Mouse (Mus musculus) kidney, adult 18-20 months (tissue): ENCODE measurements around the gene Casq2.

ENCODE experiments used
- DNase-seq: peaks from one replicate; pipeline ENCODE4 v3.0.0; 2021

Casq2 gene

DNA sequence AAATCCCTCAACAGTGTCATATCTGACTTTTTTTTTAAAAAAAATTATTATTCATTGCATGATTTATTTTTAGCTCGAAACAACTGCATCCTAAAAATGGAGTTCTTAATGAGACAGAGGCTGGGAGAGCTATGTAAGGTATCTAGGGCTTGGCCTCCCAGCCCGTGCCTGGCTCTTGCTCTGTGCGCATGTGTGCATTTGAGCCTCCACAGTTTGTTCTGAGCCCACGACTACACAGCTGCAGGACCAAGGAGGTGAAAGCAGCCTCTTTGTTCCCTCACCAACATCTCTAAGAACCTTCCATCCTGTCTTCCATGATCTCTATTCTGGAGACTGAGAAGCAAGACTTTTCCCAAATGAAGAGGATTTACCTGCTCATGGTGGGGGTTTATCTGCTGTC is at the start of gene Casq2:
Gene Casq2 (plus strand): TSS at position 133 of the 400 bp plus-strand sequence.
- no peak for DNase-seq

DNA sequence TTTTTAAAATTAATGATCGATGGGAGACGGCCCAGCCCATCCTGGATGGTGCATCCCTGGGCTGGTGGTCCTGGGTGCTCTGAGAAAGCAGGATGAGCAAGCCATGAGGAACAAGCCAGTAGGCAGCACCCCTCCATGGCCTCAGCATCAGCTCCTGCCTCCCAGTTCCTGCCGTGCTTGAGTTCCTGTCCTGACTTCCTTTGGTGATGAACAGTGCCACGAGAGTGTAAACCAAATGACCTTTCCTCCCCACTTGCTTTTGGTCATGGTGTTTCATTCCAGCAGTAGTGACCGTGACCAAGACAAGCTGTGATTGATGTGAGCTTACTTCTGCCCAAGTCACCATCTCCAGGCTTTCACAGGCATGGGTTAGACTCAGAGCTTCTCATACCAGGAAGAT is 48.4 kb upstream of the Casq2 start:
- no peak for DNase-seq

DNA sequence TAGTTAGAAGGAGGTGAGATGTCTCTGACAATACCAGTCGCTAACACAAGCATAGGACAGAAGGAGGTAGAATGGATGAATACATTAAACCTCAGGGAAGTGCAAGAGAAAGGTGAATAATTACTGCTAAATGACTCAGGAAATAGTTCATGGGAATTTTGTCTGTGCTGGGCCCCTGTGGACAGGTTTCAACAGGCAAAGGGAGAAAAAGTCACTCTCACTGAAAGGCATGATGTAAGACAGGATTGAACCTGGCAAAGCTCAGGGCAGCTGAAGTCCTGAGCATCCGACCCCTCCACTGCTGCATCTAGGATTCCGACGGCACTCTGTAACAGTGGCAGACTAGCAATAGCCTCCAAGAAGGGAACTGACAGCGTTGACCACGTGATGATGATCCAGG is 47.6 kb upstream of the Casq2 start:
- no peak for DNase-seq

DNA sequence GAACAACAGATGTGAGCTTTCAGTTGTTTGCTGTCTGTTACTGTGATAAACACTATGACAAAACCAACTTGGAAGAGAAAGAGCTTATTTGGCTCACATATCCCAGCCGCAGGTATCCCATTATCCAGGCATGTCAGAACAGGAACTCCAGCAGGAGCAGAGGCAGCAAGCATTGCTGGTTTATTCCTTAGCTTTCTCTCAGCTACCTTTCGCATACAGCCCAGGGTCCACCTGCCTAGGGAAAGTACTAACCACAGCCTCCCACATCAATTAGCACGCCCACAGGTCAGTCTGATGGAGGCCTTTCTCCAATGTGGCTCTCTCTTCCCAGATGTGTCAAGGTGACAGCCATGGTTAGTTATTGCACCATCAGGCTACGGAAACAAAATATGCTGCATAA is 44.6 kb upstream of the Casq2 start:
- DNase-seq: no peak

DNA sequence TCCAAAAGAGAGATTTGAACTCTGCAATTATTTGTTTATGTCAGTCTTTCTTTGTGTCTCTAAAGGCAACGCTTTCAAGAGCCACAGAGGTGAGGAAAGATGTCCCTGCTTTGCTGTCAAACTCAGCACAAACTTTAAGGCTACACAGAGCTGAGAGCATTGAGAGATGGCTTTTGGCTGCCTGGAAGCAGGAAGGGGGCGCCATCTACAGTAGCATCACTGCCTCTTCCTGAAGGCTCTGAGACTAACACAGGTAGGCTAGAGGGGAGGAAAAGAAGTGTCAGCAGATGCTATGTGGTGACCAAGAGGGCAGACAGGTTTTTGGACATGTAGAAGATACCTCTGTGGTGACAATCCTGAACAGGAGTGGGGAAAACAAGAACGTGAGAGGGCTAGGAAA is 41.1 kb upstream of the Casq2 start:
- DNase-seq: no peak

DNA sequence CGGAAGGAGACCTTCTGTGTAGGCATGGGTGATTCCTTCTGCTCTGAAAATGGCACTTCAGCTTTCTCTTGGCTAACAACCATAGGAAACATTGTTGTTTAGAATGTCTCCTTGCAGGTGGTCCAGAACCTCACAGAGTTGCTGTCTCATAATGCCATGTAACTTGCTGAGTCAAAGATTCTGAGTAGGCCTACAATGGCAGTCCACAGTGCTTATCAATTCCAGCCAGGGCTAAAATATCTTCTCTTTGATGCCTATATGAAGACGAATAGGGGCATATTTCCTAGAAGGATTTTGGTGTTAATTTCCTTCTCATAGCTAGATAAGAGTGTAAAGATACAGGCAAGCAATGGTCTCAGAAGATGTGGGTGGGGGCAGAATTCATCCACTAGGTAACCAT is 38.7 kb upstream of the Casq2 start:
- DNase-seq: no peak

DNA sequence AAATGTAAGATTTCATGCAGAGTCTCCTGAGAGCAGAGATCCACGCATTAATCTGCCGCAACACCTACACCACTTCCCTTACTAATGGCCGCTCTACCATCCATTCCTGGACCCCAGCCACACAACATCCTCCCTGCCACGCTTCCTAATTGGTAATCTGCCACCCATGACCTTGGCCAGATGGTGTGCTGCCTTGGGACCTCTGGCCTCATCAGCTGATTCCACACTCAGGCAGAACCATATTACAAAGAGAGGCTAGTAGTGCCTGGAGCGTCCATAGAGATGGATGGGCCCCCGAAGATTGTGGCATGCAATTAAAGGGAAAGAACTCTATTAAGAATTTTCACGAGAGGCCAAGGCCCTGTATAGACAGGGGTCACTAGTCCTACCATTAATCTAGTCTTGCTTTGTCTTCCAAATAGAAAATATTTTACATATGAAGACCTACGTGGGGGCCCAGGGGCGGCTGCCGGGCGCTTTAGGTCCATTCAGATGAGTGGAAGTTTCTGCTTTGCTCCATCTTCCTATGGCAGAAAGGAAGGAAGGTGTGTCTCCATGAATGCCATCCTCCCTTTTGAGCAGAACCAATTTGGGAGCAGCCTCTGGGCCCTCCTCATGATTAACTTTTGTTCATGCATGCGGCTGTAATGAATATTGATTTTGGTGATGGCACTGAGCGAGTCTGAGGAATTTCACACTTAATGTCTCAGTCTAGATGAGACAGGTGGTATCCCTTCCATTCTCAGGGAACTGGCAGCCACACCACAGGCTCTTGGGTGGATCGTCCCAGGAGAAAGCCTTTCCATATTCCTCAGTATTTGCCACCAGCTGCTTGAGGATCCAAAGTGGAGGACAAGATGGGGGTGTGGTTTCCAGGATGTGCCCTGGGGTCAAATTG is 36.8 kb upstream of the Casq2 start:
- DNase-seq: no peak

DNA sequence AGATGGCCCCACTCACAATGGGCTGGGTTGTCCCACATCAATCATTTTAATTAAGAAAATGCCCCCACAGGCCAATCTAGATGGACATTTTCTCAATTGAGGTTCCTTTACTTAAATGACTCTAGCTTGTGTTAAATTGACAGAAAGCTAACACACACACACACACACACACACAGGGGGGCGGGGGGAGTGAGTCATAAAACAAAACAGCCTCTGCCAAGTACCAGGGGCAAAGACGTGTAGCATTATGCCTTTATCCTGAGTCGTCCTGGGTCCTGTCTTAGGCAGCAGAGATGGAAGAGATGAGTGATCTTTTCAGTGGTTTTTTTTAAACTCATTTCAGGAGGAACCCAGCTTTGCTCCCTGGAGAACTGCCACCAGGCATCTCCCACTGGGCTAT is 34.2 kb upstream of the Casq2 start:
- no peak for DNase-seq

DNA sequence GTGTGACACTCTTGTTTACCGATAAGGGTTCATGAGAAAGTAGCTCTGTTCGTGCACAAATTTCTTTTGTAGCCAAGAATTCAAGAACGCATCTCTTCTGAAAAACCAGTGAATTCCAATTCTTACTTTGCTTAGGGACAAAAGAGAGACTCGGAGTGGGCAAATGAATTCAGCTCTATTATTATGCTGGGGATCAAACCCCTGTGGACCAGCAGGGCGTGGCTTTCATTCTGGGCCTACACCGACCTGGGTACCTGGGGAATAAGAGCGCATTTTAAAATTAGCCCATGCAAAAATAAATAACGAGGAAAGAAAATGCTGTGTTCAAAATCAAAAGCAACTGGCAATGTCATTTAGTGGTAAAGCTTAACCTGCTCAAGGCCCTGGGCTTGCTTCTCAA is 32.9 kb upstream of the Casq2 start:
- DNase-seq: no peak

DNA sequence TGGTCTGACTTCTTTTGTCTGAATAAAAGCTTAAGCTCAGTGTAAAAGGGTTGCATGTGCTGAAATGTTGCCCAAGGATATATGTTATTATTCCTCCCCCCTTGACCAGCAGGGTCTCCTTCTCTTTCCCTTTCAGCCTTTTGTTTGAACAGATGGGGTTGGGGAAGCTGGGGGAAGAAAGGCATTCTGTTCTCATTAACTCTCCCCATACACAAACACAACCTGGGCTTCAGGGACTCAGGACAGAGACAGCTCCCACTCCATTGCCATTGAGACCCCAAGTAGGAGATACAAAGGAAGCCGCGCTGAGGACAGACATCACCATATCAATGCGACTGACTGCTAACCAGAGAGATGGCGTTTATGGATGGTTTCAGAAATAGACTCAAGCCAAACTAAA is 30.3 kb upstream of the Casq2 start:
- DNase-seq: no peak

DNA sequence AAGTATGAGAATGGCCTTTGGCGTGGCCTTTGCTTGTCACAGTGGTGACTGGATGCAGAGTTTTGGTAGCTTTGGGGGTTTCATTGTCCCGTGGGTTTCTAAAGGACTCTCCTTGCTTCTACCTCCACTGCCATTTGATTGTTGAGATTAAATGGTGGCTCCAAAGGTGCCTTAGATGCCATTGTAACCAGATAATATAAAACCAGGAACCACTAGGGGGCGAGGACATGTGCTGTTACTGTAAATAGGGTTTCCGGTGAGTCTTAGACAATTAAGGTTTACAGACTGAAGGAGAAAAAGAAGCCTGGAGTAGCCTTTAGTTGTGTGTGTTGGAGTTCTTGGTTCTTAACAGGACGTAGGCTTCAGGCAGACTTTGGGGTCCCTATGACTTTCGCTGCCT is 26.1 kb upstream of the Casq2 start:
- DNase-seq: no peak

DNA sequence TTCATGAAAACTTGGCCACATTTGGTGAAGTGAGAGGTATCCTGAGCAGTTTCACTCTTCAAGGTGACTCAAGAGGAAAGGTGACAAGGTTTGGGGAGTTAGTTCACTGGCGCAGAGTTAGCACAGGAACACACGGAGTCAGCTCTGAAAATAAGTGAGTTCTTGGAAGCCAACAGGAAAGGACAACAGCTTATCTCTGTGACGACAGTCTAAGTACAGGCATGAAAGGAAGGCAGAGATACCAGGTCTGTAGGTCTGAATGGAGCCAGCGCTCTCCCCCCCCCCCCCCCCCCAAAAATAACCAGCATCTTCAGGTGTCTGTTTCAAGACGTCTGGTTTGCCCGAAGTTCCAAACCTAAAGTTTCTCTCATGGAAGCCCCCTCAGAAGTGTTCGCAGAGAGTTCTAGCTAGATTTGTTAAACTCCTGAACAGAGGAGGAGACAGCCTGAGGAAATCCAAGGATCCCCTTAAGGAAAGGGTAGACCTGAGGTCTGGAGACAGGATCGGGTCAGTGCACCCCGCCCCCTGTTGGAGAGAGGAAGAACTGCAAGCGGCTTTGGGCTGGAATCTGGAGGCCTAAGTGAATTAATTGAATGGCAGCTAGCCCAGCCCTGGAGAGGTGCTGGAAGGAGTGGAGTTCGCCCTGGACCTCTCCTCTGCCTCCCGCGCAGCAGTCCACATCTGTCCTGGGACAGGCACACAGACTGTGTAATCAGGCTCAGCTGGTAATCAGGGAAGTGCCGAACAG is 24.1 kb upstream of the Casq2 start:
- DNase-seq: peak; percentile 58

DNA sequence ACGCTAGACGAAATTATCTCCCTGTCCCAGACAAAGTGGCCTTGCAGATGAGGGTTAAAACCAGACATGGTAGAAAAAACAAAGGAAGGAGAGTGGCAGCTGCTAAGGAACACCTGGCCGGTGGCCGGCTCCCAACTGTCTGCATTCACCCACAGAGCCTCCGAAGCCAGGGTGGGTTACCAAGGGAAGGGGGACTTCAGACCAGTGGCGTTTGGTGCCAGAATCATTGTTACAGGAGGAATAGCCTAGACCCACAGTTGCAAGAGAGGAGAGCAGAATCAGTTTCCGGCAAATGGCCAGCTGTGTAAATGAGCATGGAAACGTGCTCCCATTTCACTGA is 23.6 kb upstream of the Casq2 start:
- no peak for DNase-seq

DNA sequence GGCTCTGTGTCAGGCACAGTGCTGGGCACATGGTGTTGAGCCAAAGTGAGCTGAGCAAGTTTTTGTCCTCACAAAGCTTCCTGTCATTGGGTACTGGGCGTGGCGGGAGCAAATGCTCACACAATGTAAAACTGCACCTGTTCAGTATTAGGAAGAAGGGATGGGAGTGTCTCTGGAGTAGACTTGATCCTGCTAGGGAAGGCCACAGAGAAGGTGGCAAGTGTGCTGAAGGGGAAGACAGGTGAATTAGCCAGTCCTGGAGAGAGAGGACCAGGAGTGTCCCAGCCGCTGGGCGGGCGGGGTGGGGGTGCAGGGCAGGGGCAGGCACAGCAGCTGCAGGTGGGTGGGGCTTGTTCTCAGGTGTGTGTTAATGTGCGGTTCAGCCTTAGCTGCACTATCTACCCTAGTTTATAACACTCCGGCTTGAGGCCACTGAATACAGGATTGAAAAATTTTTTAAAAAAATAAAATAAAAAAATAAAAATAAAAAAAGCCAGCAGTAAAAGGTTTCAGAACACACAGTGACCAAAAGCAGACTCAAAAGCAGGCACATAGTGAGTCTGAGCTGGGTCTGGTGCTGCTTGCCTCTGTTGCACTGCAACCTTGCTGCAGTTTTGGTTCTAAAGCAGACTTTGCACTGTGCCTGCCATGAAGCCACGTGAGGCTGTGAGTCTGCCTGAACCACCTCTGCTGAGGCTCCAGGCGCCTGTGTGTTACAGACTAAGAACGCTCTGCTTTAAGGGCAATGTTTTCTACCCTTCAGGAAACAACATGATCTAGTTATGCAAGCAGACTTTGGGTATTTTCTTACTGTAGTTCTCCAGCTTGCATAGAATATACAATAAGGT is 22.7 kb upstream of the Casq2 start:
- peak; percentile 24 for DNase-seq

DNA sequence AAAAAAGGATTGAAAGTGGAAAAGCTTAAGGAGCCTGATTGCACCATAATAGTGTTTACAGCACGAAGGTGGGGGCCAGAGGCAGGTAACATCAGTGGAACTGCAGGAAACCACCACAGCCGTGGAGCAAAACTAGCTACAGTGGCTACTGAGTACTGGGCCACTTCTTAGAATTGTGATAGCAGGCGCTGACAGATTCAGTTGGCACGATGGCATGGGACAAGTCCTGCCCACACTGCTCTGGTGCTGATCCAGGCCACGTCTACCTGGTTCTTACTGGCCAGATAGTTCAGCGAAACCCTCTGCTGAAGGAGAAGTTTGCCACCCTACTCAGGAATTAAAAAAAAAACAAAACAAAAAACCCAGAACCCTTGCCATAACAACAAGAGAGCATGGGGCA is 21.6 kb upstream of the Casq2 start:
- DNase-seq: no peak

DNA sequence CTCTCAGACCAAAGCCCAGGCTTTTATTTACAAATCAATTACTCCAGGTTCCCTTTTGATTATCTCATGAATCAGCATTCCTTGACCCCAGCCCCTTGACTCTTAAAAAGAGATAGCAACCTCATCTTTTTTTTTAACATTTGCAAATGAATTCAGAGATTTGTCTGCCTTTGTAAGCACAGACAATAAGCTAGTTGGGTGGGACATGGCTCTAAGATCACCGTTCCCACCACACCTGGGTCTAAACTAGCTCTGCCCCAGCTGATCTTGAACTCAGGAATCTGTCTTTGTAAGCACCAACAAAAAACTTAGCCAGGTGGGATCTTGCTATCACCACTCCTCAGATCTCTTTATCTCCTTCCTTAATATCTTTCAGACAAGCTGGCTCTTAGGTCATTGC is 18.9 kb upstream of the Casq2 start:
- no peak for DNase-seq

DNA sequence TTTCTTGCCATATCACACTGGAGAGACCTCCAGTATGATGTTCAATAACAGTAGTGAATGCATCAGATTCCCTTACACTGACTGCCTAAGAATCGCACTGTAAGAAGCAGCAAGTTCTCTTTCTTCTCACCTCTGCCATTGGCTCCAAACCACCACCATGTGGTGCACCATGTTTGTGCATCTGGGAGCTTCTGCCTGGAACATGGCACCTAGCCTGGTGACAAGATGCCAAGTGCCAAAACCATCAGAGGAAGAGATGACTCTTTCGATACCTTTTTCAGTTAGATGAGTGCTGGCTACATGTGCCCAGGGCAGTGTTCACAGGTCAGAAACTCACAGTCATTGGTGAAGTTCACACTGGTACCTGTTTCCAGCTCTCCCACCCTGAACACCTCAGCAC is 18.4 kb upstream of the Casq2 start:
- no peak for DNase-seq

DNA sequence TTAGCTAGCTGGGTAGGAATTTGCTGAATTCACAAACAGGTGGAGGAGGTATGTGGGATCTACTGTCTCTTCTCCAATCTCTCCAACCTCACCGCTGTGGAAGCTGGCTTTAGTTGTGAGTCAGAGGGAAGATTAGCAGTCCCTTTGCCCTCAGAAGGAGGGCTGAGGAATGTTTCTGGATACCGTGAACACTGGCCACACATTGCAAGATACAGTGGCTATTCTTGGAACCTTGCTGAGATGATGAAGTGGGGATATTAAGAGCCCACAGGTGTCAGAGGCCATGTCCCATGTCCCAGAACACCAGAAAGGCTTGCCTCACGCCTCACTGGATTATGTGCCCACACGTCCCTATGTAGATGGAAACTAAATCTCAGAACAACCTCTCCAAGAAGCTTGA is 17.0 kb upstream of the Casq2 start:
- no peak for DNase-seq

DNA sequence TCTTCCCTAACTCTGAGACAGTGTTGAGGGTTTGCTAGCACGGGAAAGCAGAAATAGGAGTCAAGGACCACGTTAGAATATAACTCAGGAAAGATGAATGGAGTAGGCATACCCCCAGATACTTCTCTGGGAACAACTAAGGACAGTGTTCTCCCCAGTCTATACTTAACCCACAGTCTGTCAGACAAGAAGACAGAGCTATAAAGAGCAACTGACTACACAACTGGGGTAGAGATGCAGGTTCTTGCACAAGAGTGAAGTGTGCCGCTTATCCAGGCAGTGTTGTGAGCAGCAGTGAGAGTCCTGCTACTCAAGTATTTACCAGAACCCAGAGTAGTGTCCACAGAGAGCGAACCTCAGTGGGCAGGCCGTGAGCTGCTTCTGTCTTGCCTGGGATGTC is 16.5 kb upstream of the Casq2 start:
- no peak for DNase-seq

DNA sequence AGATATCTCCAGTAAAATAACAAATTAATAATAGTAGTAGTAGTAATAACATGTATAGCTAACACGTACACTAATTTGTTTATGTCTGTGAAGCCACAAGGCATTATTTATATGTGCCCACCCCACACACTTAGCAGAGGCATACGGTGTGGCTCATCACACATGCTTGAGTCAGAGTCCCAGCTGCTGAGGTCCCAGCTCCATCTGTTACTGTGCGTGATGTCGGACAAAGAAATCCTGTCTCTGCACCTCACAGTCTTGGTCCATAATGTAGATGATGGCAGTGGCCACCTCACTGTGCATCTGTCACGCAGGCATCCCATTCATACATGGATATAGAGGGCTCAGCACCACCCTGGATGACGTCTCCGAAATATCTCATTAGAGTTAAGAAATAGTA is 15.9 kb upstream of the Casq2 start:
- DNase-seq: no peak

DNA sequence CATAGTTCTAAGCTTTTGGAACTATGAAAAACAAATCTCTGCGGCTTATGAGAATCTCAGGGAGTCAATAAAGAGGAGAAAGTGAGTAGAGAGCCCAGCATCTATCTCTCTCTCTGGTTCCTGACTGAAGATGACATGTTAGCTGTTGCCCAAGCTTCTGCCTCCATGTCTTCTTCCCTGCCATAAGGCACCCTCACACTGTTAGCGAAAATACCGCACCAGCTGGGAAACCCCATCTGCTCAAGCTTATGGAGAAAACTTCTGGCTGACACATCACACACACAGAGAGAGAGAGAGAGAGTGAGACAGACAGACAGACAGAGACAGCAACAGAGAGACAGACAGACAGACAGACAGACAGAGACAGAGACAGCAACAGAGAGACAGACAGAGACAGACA is 15.2 kb upstream of the Casq2 start:
- DNase-seq: no peak

DNA sequence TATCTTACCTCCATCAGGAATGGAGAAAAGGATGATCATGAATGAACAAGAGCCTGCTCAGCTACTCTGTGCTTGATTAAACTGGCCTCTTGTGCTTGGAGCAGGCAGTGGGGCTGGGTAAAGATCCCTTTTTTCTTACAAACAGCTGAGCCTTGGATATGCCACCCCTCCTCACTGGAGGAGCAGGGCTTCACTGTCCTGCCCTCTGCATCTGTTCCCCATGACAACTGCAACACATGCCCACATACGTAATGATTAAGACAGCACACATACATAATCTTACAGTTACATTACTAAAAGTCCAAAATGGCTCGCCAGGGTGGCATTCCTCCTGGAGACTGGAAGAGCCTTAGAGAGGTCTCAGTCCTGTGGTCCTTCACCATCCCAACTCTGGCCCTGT is 6.8 kb upstream of the Casq2 start:
- no peak for DNase-seq

DNA sequence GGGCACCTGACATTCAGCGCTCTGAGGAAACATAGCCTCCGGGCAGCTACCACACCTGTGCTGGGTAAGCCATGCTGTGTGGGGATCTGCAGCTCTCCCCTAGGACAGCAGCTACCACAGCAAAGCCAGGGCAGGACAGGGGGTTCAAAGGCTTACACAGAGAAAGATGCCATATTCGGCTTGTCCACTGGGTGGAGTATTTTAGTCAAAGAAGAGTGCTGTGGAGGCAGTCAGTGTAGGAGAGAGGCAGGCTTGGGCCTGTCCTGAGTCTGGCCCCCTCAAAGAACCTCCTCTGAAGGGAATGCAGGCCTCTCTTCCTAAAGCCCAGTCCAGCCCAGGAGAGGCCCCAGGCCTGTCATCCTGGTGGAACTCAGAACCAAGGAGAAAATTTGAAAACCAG is 4.4 kb upstream of the Casq2 start:
- DNase-seq: peak; percentile 66
